Mouse (Mus musculus) kidney, adult 18-20 months (tissue): ENCODE measurements around the gene Mcat.

Source experiments
- DNase-seq: peaks from one replicate; pipeline ENCODE4 v3.0.0; 2021

Mcat gene

GRCm38 (mm10) chr15:83563327-83563856 is at the start of gene Mcat, which contains the start of gene Tspo:
Mcat (minus strand) TSS chr15:83563787.
Tspo (plus strand) TSS chr15:83563592.
- peak; percentile 80 for DNase-seq

GRCm38 (mm10) chr15:83607115-83607802 is 43.7 kb upstream of the Mcat start:
- peak; percentile 68 for DNase-seq

GRCm38 (mm10) chr15:83606700-83607099 is 43.1 kb upstream of the Mcat start:
- no peak for DNase-seq

- DNase-seq, result no peak
Observed at GRCm38 (mm10) chr15:83606216-83606615, 42.6 kb upstream of the Mcat start.

- no peak for DNase-seq
Observed at GRCm38 (mm10) chr15:83603426-83603825, 39.8 kb upstream of the Mcat start.

- DNase-seq, result no peak
Observed at GRCm38 (mm10) chr15:83603046-83603396, 39.4 kb upstream of the Mcat start.

GRCm38 (mm10) chr15:83602372-83603045 is 38.9 kb upstream of the Mcat start:
- DNase-seq, result peak; percentile 21

- no peak for DNase-seq
Observed at GRCm38 (mm10) chr15:83601185-83601584, 37.6 kb upstream of the Mcat start.

GRCm38 (mm10) chr15:83596833-83597232 is 33.2 kb upstream of the Mcat start:
- no peak for DNase-seq

GRCm38 (mm10) chr15:83595364-83595711 is 31.8 kb upstream of the Mcat start:
- DNase-seq, result no peak

- peak; percentile 95 for DNase-seq
Observed at GRCm38 (mm10) chr15:83594513-83595363, 31.2 kb upstream of the Mcat start, which contains the start of gene Ttll12. Ttll12 (minus strand) TSS chr15:83595157.

GRCm38 (mm10) chr15:83593702-83594512 is 30.3 kb upstream of the Mcat start:
- DNase-seq, result no peak

- DNase-seq, result no peak
Observed at GRCm38 (mm10) chr15:83593189-83593585, 29.6 kb upstream of the Mcat start.

- DNase-seq, result no peak
Observed at GRCm38 (mm10) chr15:83592260-83593188, 28.9 kb upstream of the Mcat start.

GRCm38 (mm10) chr15:83591758-83592157 is 28.2 kb upstream of the Mcat start:
- no peak for DNase-seq

- no peak for DNase-seq
Observed at GRCm38 (mm10) chr15:83590841-83591240, 27.3 kb upstream of the Mcat start.

GRCm38 (mm10) chr15:83584741-83585220 is 21.2 kb upstream of the Mcat start:
- DNase-seq, result no peak

GRCm38 (mm10) chr15:83583419-83584156 is 20.0 kb upstream of the Mcat start:
- peak; percentile 73 for DNase-seq

GRCm38 (mm10) chr15:83582931-83583330 is 19.3 kb upstream of the Mcat start:
- DNase-seq, result no peak

- DNase-seq, result no peak
Observed at GRCm38 (mm10) chr15:83576651-83577050, 13.1 kb upstream of the Mcat start.
